Mouse (Mus musculus): ENCODE data around the gene Bud13. TPM values are rescaled to one million over a fixed set of nuclear protein-coding genes. Genes with fewer than 3 reads are reported as not detected.

The Bud13 gene
- polyA plus RNA-seq (2014; fragmentation: Illumina TruSeq; extraction: RNeasy Lipid Tissue Mini Kit (QIAGEN cat#74804); ENCODE audit: low read depth, low replicate concordance), result 6.9 TPM

DNA sequence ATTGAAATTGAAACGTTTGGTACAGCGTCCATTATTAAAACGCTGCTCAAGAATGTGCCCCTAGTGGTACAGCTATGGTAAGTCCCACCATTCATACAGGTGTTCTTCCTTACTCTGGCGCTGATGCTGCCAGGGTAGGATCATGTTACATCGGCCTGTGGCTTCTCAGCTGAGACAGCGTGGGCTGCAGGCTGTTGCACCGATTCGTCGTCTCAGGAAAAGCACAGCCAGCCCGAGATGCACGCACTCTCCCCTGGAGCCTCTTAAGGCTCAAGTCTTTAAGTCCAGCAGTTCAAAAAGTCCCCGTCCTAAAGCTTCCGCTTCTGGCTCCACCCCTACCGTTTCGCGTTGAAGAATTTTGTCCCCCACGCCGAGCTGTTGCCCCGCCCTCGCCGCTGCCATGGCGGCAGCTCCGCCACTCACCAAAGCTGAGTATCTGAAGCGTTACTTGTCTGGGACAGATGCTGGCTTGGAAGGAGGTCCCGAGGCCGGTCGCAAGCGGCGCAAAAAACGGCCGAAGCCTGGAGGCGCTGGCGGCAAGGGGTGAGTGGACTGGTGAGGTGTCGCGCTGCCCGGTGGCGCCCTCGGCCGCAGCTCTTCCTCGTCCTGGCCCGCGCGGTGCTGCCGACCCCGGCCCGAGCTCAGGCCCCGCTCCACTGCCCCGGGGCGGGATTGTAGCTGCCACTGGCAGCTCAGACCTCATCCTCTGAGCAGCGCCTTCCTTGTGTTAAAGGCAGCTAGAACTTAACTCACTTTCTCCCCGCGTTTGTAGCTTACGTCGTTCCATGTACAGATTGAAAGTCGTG is at the start of gene Bud13:
Bud13 (plus strand) TSS at position 378 of the 806 bp plus-strand sequence.

DNA sequence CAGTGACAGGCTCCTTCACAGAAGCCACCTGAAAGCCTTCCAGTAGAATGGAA is 47.4 kb upstream of the Bud13 start, which contains the start of gene Apoc3:
Apoc3 (minus strand) TSS at position 41 of the 53 bp plus-strand sequence.

DNA sequence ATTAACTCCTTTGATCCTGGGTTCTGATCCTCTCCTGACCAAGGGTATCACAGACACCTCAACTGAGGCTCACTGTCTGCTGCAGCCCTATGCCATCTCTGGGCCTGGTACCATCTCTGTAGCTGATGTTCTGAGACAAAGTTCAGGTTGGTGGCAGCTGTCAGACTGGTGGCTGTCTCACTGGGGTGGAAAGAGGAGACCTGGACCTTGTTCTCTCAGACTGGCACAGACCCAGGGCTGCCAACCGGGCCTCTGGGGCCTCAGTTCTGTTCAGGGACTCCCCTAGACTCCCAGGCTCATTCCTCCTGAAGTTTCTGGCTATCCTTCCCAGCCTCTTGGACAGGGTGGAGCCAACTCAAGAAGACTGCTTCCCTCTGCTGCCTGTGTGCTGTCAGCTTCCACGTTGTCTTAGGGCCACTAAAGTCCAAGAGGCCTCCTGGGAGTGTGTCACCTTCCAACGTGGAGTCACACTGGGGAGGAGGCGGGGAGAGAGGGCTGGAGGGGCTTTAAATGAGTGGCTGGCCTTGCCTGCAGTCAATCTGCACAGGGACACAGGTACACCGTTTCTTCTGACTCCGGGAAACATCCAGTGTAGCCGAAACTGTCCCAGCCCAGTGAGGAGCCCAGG is 42.2 kb upstream of the Bud13 start, which contains the start of gene Apoa4:
Apoa4 (plus strand) TSS at position 171 of the 628 bp plus-strand sequence.

DNA sequence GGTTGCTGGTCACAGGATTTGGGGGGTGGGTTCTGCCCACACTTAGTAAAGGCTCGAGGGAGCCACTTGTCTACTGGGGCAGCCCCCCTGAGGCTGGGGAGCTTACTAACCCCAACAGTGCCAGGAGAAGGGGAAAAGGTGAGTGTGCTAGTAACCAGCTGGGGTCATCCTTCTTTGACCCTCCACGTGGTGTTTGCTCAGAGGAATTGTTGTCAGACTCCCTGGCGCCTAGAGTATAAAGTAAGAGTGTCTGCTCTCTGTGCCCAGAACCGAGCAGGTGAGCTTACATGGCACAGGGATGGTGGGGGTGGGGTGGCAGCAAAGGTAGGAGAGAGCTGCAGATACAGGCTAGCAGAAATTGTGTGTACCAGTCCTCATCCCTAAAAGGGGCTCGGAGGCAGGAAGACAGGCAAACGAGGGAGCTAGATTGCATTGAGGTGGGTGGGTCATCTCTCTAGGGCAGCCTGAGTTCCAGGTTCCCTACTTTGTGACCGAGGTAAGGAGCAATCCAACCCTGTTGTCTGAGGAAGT is 14.4 kb upstream of the Bud13 start, which contains the start of gene Apoa5:
Apoa5 (plus strand) TSS at position 291 of the 531 bp plus-strand sequence.

DNA sequence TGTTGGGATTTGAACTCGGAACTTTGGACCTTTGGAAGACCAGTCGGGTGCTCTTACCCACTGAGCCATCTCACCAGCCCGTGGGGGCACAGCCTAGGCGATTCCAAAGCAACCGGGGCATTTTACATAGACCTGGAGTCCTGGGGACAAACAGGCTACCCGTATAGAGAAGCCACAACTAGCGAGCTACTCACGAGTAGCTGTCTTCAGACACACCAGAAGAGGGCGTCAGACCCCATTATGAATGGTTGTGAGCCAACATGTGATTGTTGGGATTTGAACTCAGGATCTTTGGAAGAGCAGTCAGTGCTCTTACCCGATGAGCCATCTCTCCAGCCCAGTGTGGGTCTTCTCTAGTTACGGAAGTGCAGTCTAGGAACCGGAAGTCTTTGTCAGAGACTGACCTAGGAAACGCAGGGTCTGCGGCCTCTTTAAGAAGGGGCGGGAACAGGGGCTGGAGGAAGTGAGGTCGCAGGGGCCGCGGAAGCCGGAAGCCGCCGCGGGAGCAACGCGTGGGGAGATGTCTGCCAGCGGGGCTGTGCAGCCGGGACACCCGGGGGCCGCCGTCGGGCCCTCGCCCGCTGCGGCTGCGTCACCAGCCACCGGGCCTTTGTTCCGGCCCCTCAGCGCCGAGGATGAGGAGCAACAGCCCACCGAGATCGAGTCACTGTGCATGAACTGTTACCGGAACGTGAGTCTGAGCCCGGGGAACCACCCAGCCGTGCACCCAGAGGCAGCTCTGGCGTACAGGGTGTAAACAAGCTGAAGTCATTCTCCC is 9.9 kb upstream of the Bud13 start, which contains the start of gene Zpr1:
Zpr1 (plus strand) TSS at position 388 of the 778 bp plus-strand sequence.

DNA sequence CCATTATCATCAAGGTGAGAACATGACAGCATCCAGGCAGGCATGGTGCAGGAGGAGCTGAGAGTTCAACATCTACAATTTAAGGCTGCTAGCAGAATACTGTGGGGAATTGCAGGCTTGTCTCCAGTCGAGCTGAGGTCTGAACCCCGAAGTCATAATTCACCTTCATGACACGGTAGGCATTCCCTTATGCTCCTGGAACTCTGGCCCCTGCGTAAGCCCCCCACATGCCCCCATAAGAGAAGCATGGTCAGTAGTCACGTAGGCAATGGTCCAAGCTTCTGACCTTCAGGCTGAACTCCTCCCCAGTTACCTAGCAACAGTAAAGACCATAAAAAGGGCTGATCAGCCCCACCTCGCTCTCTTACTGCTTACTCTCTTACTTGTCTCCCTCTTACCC is 37.1 kb downstream of the Bud13 start, which contains the start of gene 4931429L15Rik:
4931429L15Rik (minus strand) TSS at position 101 of the 400 bp plus-strand sequence.

Other genes starting within 250 kb of the Bud13 start
- gene Apoa1, start 54.4 kb upstream of the Bud13 start, polyA plus RNA-seq (2014; fragmentation: Illumina TruSeq; extraction: RNeasy Lipid Tissue Mini Kit (QIAGEN cat#74804); ENCODE audit: low read depth, low replicate concordance), result 1.2 TPM
- 5.3 TPM for gene Apoc3, start 47.4 kb upstream of the Bud13 start, polyA plus RNA-seq (2014; fragmentation: Illumina TruSeq; extraction: RNeasy Lipid Tissue Mini Kit (QIAGEN cat#74804); ENCODE audit: low read depth, low replicate concordance)
- gene Apoa4, start 42.3 kb upstream of the Bud13 start, polyA plus RNA-seq (2014; fragmentation: Illumina TruSeq; extraction: RNeasy Lipid Tissue Mini Kit (QIAGEN cat#74804); ENCODE audit: low read depth, low replicate concordance), result not detected
- not detected for gene Apoa5, start 14.4 kb upstream of the Bud13 start, polyA plus RNA-seq (2014; fragmentation: Illumina TruSeq; extraction: RNeasy Lipid Tissue Mini Kit (QIAGEN cat#74804); ENCODE audit: low read depth, low replicate concordance)
- 26.5 TPM for gene Zpr1, start 9.9 kb upstream of the Bud13 start, polyA plus RNA-seq (2014; fragmentation: Illumina TruSeq; extraction: RNeasy Lipid Tissue Mini Kit (QIAGEN cat#74804); ENCODE audit: low read depth, low replicate concordance)
- 2.1 TPM for gene 4931429L15Rik, start 37.0 kb downstream of the Bud13 start, polyA plus RNA-seq (2014; fragmentation: Illumina TruSeq; extraction: RNeasy Lipid Tissue Mini Kit (QIAGEN cat#74804); ENCODE audit: low read depth, low replicate concordance)